Mouse (Mus musculus) T-helper 1 cell (primary cell): ENCODE measurements at regions not wholly inside any gene's neighbourhood (a gene's known extent, or its start where the extent isn't known, plus 50 kb on each side); places are given as distances from the start of the nearest gene placed in this dataset.

Experiments used
- in situ Hi-C: fragments of 300-600 bp; cut with MboI, MseI; formaldehyde crosslinking; loops from one replicate; pipeline ENCODE4 v1.15.1; 2025; ENCODE audit warnings: high pct_unique_total_duplicates

GRCm38 (mm10) chr3:23127134-23127533, 1050.7 kb downstream of the Tbl1xr1 start:
- in situ Hi-C loops, result no loop called here

- in situ Hi-C loops, result no loop called here
Measured at GRCm38 (mm10) chr3:23135551-23135950, 1059.1 kb downstream of the Tbl1xr1 start.

- in situ Hi-C loops, result no loop called here
Measured at GRCm38 (mm10) chr3:23138932-23139331, 1062.5 kb downstream of the Tbl1xr1 start.

GRCm38 (mm10) chr3:23164828-23165450, 1088.5 kb downstream of the Tbl1xr1 start:
- in situ Hi-C loops, result no loop called here

- in situ Hi-C loops, result no loop called here
Measured at GRCm38 (mm10) chr3:23183393-23183792, 1106.9 kb downstream of the Tbl1xr1 start.

GRCm38 (mm10) chr3:23188479-23188878, 1112.0 kb downstream of the Tbl1xr1 start:
- in situ Hi-C loops, result no loop called here

- in situ Hi-C loops, result no loop called here
Measured at GRCm38 (mm10) chr3:23200056-23200455, 1123.6 kb downstream of the Tbl1xr1 start.

GRCm38 (mm10) chr3:23214427-23214826, 1138.0 kb downstream of the Tbl1xr1 start:
- in situ Hi-C loops, result no loop called here

GRCm38 (mm10) chr3:23216754-23217153, 1140.3 kb downstream of the Tbl1xr1 start:
- in situ Hi-C loops, result no loop called here

GRCm38 (mm10) chr3:23248291-23248690, 1171.8 kb downstream of the Tbl1xr1 start:
- in situ Hi-C loops, result loop anchor here (5.0 kb wide), 1 partner anchor 1939 kb away; no protein-coding TSS in a partner anchor

- in situ Hi-C loops, result no loop called here
Measured at GRCm38 (mm10) chr3:23252180-23252579, 1175.7 kb downstream of the Tbl1xr1 start.

- in situ Hi-C loops, result no loop called here
Measured at GRCm38 (mm10) chr3:23298818-23299217, 1222.4 kb downstream of the Tbl1xr1 start.

- in situ Hi-C loops, result no loop called here
Measured at GRCm38 (mm10) chr3:23334216-23334615, 1257.8 kb downstream of the Tbl1xr1 start.

- in situ Hi-C loops, result no loop called here
Measured at GRCm38 (mm10) chr3:23334958-23335357, 1258.5 kb downstream of the Tbl1xr1 start.

GRCm38 (mm10) chr3:23374341-23374740, 1297.9 kb downstream of the Tbl1xr1 start:
- in situ Hi-C loops, result no loop called here

GRCm38 (mm10) chr3:23404877-23405276, 1328.4 kb downstream of the Tbl1xr1 start:
- in situ Hi-C loops, result no loop called here

- in situ Hi-C loops, result no loop called here
Measured at GRCm38 (mm10) chr3:23409431-23409830, 1333.0 kb downstream of the Tbl1xr1 start.

- in situ Hi-C loops, result no loop called here
Measured at GRCm38 (mm10) chr3:23426956-23427355, 1350.5 kb downstream of the Tbl1xr1 start.

- in situ Hi-C loops, result no loop called here
Measured at GRCm38 (mm10) chr3:23435016-23435415, 1358.6 kb downstream of the Tbl1xr1 start.

- in situ Hi-C loops, result no loop called here
Measured at GRCm38 (mm10) chr3:23457720-23458119, 1381.3 kb downstream of the Tbl1xr1 start.

- in situ Hi-C loops, result no loop called here
Measured at GRCm38 (mm10) chr3:23499889-23500288, 1423.4 kb downstream of the Tbl1xr1 start.

- in situ Hi-C loops, result no loop called here
Measured at GRCm38 (mm10) chr3:23547546-23547945, 1471.1 kb downstream of the Tbl1xr1 start.

GRCm38 (mm10) chr3:23564340-23564739, 1487.9 kb downstream of the Tbl1xr1 start:
- in situ Hi-C loops, result no loop called here

GRCm38 (mm10) chr3:23568806-23569205, 1492.4 kb downstream of the Tbl1xr1 start:
- in situ Hi-C loops, result no loop called here
